Mouse (Mus musculus) c-Kit-positive CD71-positive TER-119-negative erythroid progenitor cells, embryonic 14.5 days (primary cell): ENCODE results near the gene Alk.

ENCODE experiments used
- DNase-seq: peaks from one replicate; pipeline ENCODE4 v3.0.0-alpha.2; 2013; ENCODE audit warnings: low read depth

Gene Alk

DNA sequence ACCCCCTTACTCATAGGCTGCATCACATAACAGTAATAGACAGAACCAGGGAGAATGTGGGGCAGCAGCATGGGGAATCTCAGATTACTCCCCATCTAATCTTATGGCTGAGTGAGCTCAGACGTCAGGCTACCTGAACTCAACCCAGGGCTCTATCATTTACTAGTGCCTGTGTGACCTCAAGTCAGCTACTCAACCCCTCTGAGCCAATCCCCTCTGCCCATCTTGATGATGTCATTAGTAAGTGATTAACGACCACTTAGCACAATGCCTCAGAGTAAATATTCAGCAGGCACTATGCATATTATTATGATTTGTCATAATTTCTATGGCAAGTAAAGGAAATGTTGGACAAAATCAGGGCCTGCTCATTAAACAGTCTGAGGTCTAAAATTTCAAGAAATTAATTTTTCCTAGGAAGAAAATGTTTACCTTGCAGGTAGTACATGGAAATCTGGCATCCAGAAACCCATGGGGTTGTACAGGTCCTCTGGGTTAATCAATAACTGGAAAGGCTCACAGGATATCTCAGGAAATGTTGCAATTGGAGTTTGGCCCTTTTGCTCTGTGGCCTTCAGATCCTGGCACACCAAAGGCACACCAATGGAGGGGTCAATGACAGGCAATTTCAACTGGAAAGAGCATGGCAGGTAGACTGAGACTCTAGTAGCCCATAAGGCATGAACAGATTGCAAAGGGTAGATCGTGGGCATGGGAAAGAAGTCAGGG, 204.9 kb downstream of the Alk start:
- DNase-seq: no peak

DNA sequence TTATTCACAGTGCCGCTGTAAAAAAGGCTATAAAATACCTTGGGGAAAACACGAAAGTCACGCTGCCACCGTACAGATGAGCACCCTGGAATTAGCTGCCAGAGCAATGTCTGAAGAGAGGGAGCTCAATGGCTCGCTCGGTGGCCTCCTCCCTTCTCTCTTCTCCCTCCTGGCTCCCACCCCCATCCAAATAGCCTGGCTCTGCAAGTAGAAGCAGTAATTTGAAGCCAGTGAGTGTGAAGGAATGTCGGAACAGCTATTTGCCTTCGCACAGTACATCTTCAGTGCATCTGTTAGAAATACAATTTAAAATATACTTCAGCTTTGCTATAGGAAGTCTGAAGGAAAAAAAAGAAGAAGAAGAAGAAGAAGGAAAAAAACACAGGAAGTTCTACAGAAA, 208.5 kb downstream of the Alk start:
- no peak for DNase-seq

DNA sequence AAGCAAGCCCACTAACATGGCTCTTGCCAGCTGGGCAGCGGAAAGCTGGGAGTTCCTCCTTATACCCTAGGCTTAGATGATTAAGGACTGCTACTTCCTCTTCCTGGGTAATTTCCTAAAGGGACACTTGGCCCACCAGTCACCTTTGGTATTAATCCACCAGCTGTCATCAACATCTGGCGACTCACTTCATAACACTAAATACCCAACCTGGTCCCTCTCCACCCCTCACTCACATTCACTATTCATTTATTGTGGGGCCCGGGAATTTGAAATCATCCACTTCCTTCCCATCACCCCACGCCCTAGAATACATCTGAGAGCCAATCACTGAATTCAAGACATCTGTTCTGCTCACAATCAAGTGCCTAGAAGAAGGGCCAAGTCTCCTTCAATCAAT, 235.4 kb downstream of the Alk start:
- no peak for DNase-seq

DNA sequence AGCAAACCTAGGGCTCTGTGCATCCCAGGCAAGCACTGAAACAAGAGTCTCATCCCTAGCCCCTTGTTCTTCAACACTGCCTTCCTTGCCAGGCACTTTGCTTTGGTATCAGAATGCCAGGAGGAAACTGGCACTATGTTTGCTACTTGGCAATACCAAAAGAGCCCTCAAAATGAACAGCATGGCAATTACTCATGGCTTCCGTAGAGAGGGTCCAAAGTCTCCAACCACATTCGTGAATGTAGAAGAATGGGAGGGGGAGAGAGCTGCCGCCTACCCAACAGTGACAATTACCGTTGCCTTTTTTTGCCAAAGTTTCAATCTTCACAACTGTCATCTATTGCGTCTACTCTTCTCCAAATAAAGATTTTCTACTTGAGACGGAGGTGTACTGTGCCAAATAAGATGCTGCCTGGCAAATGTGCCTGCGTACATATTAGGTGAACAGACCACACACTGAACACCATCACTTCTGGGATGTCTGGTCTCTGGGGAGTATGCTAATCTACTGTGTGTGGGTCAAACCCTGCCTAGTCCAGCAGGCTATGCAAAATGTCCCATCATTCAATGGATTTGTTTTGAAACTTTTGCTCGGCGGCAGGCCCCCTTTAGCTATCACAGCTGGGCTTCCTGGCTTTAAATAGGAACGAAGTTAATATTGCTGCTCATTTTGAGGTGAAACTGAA, 241.5 kb downstream of the Alk start:
- no peak for DNase-seq

DNA sequence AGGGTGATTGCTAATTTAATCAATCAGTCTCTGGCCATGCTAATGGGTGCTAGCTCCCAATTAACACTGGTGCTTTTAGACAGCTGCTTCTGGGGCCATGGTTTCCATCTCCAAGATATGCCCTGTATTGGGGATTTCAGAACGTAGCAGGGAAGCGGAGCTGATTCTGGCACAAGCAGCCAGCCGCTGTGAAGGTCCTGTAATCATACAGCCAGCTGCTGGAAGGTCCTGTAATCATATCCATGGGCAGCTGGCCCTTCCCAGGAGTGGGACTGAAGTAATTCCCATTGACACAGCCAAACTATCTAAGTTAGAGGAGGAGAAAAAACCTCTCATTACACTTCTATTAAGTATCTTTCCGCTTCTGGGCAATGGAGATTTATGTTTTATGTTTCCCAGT, 242.5 kb downstream of the Alk start:
- DNase-seq: no peak

DNA sequence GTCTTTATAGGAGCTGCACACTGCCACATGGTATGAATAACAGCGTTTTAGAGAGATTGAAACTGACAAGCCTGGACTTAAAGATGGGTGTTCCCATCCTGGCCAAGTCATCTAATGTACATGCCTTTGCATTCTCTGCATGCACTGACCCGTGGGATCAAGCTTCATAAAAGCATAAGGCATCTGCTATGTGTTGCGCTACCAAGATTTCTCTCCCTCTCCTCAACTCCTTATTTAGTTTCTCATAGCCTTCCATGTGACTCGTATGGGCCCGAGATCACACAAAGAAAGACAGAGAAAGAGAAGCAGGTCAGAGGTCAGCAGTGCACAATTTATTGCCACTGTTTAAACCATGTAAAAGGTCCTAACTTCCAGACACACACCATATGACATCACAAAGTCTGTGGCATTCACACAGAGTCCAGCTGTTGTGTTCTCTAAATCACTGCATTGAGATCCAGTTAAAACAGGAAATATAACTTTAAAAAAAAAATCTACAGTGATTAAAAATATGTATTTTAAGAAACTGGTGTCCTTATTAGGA, 247.6 kb downstream of the Alk start:
- no peak for DNase-seq

DNA sequence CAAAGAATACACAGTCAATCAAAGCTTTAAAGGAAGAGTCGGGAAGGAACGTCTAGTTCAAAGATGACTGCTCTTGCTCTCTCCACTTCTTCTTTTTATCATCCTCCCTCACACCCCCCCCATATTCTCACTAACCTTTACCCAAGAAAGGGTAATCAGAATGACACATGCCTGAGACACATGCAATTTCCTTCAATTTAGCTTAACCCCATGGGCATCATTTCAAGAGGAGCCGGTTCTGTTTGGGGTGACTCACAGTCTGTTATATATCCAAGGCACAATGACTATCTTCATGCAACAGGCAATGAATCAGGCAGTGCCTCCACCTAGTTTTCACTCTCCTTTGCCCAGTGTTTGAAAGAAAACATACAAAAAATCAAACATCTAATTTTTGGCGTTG, 265.0 kb downstream of the Alk start:
- DNase-seq: no peak

DNA sequence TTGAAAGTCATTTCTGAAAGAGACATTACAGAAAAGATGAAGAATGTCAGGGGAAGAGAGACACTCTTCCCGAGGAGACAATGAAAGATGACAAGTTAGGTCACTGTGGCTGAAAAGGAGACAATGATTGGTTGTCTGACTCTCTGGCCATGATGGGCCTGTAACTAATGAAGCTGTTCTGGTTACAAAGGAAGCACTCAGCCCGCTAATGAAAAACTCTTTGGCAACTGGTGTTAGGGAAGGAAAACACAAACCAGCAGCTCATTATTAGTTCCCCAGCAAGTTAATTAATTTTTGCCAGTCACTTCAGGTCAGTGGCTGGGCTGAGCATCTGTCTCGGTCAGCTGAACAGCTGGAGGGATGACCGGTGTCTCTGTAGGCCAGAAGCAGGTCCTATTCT, 271.5 kb downstream of the Alk start:
- no peak for DNase-seq

DNA sequence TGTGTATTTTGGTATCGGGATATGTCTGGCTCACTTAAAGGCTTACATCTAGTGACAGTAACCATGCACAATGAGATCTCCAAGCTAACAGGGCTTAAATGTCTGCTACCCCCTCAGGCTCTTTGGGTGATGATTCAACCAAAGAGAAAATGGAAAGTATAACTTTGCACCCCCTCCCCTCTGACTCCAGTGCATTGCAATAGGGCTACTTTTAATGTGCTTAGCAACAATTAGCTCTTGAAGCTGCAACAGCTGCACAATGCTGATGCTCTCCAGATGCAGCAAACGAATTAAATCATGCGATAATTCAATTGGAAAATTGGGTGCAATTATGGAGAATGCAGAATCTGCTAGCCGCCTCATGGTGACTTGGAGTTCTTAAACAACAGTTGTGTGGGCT, 278.5 kb downstream of the Alk start:
- DNase-seq: no peak

DNA sequence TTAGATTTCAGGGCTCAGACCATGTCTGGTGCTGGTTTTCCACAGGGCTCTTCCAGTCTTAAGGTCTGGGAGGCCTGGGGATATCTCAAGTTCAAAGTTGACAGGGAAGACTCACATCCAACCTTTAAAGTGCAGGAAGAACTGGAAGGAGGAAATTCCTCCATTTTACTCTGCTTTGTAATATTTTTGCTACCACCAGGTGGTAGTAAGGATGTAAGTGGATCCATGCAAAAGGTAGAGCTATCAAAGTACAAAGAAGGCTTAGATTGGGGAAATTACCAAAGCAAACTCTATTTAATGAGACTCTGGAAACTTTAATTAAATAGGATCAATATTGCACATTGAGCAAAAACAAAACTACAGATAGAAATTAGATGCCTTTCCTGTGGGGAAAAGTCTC, 284.9 kb downstream of the Alk start:
- no peak for DNase-seq

DNA sequence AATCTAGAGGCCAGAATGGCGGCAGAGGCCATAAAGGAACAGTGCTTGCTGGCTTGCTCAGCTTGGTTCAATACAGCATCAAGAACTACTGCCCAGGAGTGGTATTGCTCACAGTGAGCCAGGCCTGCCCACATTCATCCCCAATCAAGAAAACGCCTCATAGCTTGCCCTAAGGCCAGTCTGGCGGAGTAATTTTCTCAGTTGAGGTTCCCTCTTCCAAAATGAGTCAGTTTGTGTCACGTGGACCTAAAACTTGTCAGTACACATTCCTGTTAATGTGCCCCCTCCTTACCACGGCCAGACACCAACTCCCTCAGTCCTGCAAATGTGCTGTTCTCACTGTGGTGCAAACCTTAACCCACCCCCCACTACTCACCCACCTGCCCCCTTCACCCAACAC, 304.8 kb downstream of the Alk start:
- no peak for DNase-seq

DNA sequence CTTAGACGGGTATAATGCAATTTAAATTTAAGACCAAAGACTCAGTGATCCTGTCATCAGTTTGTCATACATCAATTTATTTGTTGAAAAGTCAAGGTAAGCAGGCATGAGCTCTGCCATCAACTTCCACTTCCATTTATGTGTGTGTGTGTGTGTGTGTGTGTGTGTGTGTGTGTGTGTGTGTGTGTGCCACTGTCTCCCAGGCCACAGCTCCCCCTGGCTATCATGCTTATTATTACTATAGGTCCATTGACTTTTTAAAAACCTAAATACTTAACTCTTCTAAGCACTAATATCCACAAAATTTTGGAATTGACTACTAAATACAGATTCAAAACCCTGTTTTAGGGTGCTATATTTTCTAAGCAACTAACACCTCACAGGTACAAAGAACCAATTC, 308.1 kb downstream of the Alk start:
- no peak for DNase-seq

DNA sequence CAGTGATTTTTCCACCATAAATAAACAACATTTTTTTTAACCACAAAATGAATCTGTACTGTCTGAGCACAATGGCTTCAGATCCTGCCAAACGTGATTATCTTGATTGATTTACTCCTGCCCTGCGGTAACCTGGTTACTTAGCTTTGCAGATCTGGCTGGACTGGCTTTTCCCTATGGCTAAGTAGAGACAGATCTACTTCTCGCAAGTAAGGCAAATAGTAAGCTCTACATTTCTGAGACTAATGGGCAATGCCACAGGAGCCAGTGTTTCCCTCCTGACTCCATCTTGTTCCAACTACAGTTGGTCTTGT, 311.2 kb downstream of the Alk start:
- DNase-seq: no peak

DNA sequence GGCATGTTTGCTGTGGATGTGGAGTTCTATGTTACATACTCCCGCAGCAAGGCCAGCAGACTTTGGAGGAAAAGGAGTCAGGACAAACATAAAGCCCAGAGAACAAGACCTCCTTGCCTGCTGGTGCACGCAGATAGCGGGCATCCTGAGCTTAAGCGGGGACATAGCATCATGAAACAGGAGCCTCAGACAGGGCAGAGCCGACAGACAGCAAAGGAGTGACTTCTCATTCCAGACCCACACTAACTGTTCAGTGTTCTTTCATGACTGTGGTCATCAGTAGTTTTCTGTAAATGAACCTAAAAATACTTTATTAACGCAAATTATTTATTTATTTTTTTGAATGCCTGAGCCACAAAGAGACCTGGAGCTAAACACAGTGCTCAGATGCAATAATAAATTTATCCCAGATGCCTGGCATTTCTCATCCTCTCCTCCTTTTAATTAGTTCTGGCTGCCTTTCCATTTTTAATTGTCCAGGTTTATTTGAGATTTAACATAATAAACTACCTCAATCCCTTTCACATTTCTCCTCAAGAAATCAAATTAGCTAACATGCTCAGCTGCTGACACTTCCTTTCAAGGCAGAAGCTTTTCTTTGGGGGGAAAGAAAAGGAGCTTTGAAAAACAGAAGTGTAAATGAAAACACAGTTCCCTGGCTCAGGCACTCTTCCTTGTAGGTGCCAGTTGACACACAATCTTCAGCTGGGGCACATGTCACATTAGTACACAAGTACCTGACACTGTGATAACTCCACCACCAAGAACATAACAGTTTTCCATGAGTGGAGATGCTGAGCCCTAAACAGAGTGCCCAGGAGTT, 311.8 kb downstream of the Alk start:
- no peak for DNase-seq

DNA sequence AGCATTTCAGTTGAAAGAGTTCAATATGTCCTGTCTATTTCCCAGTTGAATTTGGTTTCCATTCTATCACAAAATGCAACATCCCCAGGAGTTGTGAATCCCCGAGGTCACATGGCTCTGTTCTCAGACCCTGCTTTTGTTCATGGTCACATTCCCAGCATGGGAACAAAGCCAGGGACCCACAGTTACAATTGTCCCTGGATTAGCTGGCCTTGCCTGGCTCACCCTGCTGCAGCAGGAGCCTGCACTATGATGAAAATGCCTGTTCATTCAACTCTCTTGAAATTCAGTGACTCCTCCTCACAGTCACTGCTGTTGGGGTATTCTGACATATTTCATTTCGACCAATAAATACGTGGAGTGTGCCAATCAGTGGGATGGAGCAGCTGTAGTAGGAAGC, 318.5 kb downstream of the Alk start:
- DNase-seq: no peak

DNA sequence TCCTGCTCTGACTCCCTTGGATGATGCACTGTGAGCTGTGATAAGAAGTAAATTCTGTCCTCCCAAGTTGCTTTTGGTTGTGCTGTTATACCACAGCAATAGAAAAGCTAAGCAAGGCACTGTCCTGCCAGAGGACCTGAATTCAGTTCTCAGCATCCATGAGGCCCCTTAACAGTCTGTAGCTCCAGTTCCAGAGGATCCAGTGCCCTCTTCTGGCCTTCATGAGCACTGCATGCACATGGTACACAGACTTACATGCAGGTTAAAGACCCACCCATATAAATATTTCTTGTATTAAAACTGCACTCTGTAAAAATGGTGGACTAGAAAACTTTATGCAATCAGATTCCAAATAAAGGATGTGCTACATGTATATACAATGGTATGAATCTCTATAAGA, 326.1 kb downstream of the Alk start:
- no peak for DNase-seq

DNA sequence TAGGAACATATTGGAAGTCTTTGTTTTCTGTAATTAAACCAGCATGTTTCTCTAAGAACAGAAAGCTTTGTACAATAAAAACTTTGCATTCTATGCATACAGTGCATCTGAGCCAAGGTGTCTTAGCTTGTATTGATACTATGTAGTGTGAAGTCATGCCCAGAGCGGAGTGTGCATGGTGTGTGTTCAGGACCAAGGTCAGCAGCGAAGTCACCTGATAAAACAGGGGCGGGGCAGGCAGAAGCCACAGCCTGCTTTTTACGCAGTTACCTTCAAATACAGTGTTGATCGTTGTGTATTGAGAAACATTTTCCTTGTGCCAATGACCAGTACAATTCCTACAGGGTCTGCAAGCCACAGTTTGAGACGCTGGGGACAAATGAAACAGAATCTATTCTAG, 327.6 kb downstream of the Alk start:
- no peak for DNase-seq

DNA sequence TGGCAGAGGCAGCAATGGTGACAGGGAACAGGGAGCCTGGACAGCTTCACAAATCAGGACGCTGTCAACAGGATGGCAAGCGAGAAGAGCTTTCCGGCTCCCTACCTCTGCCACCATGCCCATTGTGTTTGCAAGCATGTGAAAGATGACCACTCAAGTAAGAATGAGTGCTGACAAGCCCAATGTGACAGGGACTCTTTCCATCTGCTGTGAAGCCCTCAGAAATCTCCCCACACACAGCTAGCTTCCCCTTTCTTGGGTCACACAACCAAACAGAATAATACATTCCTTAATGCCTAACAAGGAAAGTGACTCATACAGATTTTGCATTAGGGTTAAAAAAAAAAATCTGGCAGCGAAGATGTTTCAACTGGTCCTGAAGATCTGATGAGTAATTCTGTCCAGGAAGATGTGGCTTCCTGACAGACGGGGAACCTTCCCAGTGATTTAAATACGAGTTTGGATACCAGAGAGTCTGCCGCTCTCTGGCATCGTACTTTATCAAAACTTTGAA, 329.0 kb downstream of the Alk start:
- no peak for DNase-seq

DNA sequence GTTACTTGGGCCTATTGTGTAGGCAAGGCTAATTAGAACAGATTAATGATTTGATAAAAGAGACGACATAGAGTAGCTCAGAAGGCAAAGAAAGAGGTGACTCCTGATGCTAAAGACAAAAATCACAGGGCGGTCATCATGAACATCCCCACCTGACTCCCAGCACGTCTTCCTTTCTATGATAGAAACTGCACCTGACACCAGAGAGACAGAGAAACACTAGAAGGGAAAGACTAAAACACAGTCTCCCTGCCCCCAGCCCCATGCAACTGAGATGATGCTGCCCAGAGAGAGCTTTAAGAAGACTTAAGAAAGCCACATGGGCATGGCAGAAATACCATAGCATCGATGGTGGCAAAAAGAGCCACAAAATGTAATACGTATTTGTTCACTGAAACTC, 330.2 kb downstream of the Alk start:
- no peak for DNase-seq

DNA sequence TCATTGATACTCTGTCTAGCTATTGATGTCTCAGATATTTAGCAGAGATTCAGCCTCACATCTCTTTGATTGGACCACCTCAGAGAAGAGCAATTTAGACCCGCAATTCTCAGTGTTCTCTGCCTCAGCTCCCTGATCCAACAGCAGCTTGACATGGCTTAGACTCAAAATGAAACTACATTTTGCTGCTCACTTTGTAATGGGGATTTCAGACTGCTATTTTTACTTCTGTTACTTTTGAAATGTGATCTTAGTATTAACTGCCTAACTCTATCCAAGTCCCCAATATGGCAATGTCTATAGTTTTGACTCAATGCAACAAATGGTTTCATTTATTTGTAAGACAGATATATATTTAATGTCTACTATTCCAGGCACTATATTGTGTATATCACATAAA, 332.8 kb downstream of the Alk start:
- DNase-seq: no peak

DNA sequence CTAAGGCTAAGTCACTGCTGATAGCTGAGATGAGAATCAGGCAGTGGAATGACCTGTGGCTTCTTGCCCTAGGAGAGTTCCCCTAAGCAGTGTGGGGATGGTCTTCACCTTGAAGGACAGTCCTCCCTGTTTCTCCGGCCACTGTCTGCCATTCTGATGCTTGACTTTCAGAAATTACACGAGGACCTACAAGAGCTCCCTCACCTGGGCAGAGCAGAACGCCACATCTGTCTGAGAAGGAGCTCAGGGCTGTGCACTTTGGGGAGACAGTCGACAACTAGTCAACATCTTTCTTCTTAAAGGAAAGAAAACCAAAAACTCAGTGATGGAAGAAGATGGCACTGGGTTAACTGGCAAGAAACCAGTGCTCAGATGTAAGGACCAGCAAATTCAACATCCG, 335.9 kb downstream of the Alk start:
- no peak for DNase-seq

DNA sequence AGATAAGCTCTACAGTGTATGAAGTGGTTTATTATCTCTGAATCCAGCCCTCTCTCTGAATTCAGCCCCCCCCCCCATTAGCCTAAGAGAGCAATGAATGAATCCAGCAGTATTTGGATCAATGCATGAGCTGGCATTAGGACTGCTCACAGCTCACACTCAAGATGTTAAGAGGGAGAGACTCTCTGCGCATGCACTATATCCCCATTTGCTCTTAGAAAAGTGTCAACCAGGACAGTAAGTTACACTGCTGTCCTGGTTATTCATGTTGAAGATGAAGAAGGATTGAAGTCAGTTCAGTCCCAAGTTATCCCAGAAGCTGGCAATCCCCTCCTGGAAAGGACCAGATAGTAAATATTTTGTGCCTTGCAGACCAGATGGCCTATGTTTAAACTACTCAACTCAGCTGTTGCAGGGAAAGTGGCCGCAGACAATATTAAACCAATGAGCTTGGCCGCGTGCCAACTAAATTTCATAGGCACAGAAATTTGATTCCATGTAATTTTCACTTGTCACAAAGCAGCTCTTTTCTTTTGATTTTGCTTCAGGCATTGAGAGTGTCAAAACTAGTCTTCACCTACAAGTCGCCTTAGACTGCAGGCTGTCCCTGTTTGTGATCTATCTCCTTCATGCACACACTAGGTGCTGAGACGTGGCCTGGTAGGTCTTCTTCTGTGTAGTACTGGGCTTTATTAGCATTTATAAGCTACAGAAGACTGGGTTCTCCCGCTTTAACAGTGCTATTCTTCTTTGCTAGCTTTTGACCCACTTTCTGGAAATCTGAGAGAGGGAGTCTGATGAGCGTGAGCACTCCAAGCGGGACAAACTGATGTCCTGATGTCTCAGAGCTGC, 339.0 kb downstream of the Alk start:
- DNase-seq: no peak
